Mouse (Mus musculus) heart, postnatal 14 days (tissue): ENCODE data around the gene Mplkip. TPM values are rescaled to one million over a fixed set of nuclear protein-coding genes. Genes with fewer than 3 reads are reported as not detected.

ENCODE experiments used
- DNase-seq, 2 experiments: peaks; one replicate each; pipeline ENCODE4 v3.0.0; 2021 to 2022
- intact Hi-C: fragments of 180-260 bp; cut with DNase I; formaldehyde crosslinking; loops from one replicate; pipeline ENCODE4 v1.15.1; 2025
- long read RNA-seq, 2 experiments: library from polyadenylated mRNA; stranded (forward); transcript quantifications; one replicate each; pipeline ENCODE4 v2.0.0; 2021
- total RNA-seq, 2 experiments: library from RNA; stranded (reverse); gene quantifications; 2 replicates each; pipeline ENCODE4 v1.2.3; 2021

The Mplkip gene
- total RNA-seq = 10 to 100 TPM in 1 of 2 experiments, 1 to 10 TPM in 1; 9.0 to 10.2 TPM
- long read RNA-seq, experiment 1, full-length matches to known transcripts = 18 of 18 reads
- long read RNA-seq, experiment 1, partial matches to known transcripts = 0 of 18 reads
- long read RNA-seq, experiment 1, other reads (novel, unspliced or antisense) = 0 of 18 reads
- long read RNA-seq, experiment 2, full-length matches to known transcripts = 11 of 11 reads
- long read RNA-seq, experiment 2, partial matches to known transcripts = 0 of 11 reads
- long read RNA-seq, experiment 2, other reads (novel, unspliced or antisense) = 0 of 11 reads

GRCm38 (mm10) chr13:17694911-17695699, at the start of gene Mplkip, which contains the start of gene Sugct:
Gene Mplkip, plus strand, starts transcription at chr13:17695192.
Gene Sugct, minus strand, starts transcription at chr13:17695553.
- intact Hi-C loops = loop anchor here (2.0 to 5.0 kb wide), 2 partner anchors 110 to 247 kb away; partner anchors contain the start of genes Cdk13 and Rala
- DNase-seq = peak; percentile 100

- DNase-seq = no peak
- intact Hi-C loops = no loop called here
Measured at GRCm38 (mm10) chr13:17667380-17667779, 27.6 kb upstream of the Mplkip start.

- intact Hi-C loops = no loop called here
Measured at GRCm38 (mm10) chr13:17671122-17671521, 23.9 kb upstream of the Mplkip start.

GRCm38 (mm10) chr13:17689461-17689860, 5.5 kb upstream of the Mplkip start:
- no peak for DNase-seq
- intact Hi-C loops = no loop called here

More at GRCm38 (mm10) chr13:17671122-17671521, 23.9 kb upstream of the Mplkip start:
- no peak for DNase-seq

GRCm38 (mm10) chr13:17690686-17691085, 4.3 kb upstream of the Mplkip start:
- DNase-seq = peak in 1 of 2 experiments; percentile 6
- intact Hi-C loops = loop anchor here (5.0 kb wide), 1 partner anchor 252 kb away; the partner anchor contains the start of gene Rala

- no peak for DNase-seq
- intact Hi-C loops = loop anchor here (5.0 kb wide), 1 partner anchor 251 kb away; the partner anchor contains the start of gene Rala
Measured at GRCm38 (mm10) chr13:17691436-17691835, 3.6 kb upstream of the Mplkip start.

GRCm38 (mm10) chr13:17693816-17694215, 1.2 kb upstream of the Mplkip start:
- no peak for DNase-seq
- intact Hi-C loops = loop anchor here (2.0 to 5.0 kb wide), 2 partner anchors 111 to 248 kb away; partner anchors contain the start of genes Cdk13 and Rala

GRCm38 (mm10) chr13:17694414-17694813, 578 bp upstream of the Mplkip start:
- no peak for DNase-seq
- intact Hi-C loops = loop anchor here (2.0 to 5.0 kb wide), 2 partner anchors 110 to 248 kb away; partner anchors contain the start of genes Cdk13 and Rala

GRCm38 (mm10) chr13:17695898-17696580, 1.0 kb downstream of the Mplkip start:
- intact Hi-C loops = loop anchor here (2.0 kb wide), 1 partner anchor 109 kb away; the partner anchor contains the start of gene Cdk13
- DNase-seq = no peak

GRCm38 (mm10) chr13:17700090-17700715, 5.2 kb downstream of the Mplkip start:
- intact Hi-C loops = no loop called here
- DNase-seq = no peak

- intact Hi-C loops = no loop called here
- no peak for DNase-seq
Measured at GRCm38 (mm10) chr13:17701322-17701721, 6.3 kb downstream of the Mplkip start.

- no peak for DNase-seq
- intact Hi-C loops = no loop called here
Measured at GRCm38 (mm10) chr13:17702311-17702710, 7.3 kb downstream of the Mplkip start.

GRCm38 (mm10) chr13:17705188-17705826, 10.3 kb downstream of the Mplkip start:
- intact Hi-C loops = no loop called here
- DNase-seq = no peak

- DNase-seq = no peak
- intact Hi-C loops = no loop called here
Measured at GRCm38 (mm10) chr13:17708784-17709311, 13.9 kb downstream of the Mplkip start.

GRCm38 (mm10) chr13:17717357-17717756, 22.4 kb downstream of the Mplkip start:
- no peak for DNase-seq
- intact Hi-C loops = no loop called here

- DNase-seq = no peak
- intact Hi-C loops = no loop called here
Measured at GRCm38 (mm10) chr13:17727922-17728321, 32.9 kb downstream of the Mplkip start.

GRCm38 (mm10) chr13:17728798-17729197, 33.8 kb downstream of the Mplkip start:
- intact Hi-C loops = no loop called here
- DNase-seq = no peak
